Mouse (Mus musculus): ENCODE results near the gene Trak1. TPM values are rescaled to one million over a fixed set of nuclear protein-coding genes. Genes with fewer than 3 reads are reported as not detected.
A peak's percentile ranks its signal among the peaks of the same experiment; 100 is the strongest.

The Trak1 gene
- total RNA-seq, 4 experiments from 2014 or later = 294 to 334 (median 302) TPM

- DNase-seq (ENCODE audit: low spot score) = no peak
Measured at GRCm38 (mm10) chr9:121346635-121347034, 49.3 kb downstream of the Trak1 start.

GRCm38 (mm10) chr9:121347981-121348380 lies 50.7 kb downstream of the Trak1 start:
- peak; percentile 93 for DNase-seq (ENCODE audit: low spot score)

DNA sequence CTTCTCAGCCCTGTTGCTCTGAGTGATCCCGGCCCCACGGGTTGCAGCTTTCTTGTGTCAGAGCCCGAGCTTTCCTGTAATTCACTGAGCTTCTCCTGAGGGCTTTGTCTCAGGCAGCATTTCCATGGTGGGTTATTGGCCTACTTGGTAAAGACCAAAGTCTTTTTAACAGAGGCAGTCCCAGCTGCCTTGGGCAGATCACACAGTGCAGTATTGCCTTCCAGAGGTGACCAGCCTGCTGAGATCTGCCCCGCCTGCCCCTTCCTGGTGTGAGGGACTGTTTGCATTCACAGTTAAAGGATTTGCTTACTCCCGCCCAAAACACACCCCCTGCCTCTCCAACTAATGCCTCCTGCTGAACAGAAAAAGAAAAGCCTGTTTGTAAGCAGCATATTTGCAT lies 51.2 kb downstream of the Trak1 start:
- no peak for DNase-seq (ENCODE audit: low spot score)

GRCm38 (mm10) chr9:121349111-121349510 lies 51.8 kb downstream of the Trak1 start:
- no peak for DNase-seq (ENCODE audit: low spot score)

GRCm38 (mm10) chr9:121350601-121351000 lies 53.3 kb downstream of the Trak1 start:
- DNase-seq (ENCODE audit: low spot score) = no peak

GRCm38 (mm10) chr9:121351388-121352078 lies 54.2 kb downstream of the Trak1 start:
- DNase-seq (ENCODE audit: low spot score) = no peak

- peak; percentile 71 for DNase-seq (ENCODE audit: low spot score)
Measured at GRCm38 (mm10) chr9:121352131-121352606, 54.9 kb downstream of the Trak1 start.

GRCm38 (mm10) chr9:121352726-121353125 lies 55.4 kb downstream of the Trak1 start:
- DNase-seq (ENCODE audit: low spot score) = no peak

DNA sequence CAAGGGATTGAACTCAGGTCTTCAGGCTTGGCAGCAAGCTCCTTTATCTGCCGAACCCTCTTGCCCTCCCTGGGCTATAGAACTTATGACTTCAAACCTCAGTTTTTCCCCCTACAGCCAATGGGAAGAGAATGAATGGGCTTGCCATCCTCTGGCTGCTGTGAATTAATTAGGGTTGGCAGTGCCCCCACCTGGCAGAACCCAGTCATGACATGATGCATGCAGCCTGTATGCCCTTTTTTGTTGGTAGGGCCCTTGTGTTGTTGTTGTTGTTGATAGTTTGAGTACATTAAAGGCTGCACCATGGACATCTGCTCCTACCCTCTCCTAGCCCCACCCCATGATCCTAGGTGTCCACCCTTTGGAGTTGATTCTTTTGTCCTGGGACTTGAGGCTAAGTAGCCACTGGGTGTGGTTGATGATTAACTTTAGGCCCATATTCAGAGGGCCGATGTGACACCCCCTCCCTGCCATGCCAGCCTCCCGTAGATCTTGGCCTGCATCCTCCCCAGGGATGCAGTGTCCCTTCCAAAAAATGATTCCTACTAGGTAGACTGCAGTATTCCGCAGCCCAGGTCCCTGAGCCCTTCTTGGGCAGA lies 57.6 kb downstream of the Trak1 start:
- peak; percentile 69 for DNase-seq (ENCODE audit: low spot score)

GRCm38 (mm10) chr9:121355431-121356141 lies 58.3 kb downstream of the Trak1 start:
- peak; percentile 72 for DNase-seq (ENCODE audit: low spot score)

DNA sequence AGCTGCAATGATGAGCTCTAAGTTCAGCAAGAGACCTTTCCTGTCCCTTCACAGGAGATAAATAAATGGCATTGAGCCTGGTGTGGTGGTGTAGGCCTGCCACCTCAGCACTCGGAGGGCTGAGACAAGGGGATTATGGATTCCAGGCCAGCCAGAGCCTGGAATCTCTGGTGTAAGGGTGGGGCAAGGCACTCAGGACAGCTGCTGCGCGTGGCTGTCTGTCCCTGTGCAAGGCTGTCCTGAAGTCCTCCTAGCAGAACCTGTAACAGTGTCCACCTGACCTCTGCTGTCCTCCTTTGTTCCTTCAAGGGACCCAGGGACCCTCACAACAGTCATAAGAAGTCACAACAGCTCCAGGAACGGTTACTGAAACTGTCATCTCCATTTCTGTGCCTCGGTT lies 59.8 kb downstream of the Trak1 start:
- DNase-seq (ENCODE audit: low spot score) = no peak

- DNase-seq (ENCODE audit: low spot score) = no peak
Measured at GRCm38 (mm10) chr9:121357582-121358275, 60.4 kb downstream of the Trak1 start.

- no peak for DNase-seq (ENCODE audit: low spot score)
Measured at GRCm38 (mm10) chr9:121358418-121358817, 61.1 kb downstream of the Trak1 start.

GRCm38 (mm10) chr9:121359266-121359972 lies 62.1 kb downstream of the Trak1 start:
- DNase-seq (ENCODE audit: low spot score) = no peak

GRCm38 (mm10) chr9:121360327-121360954 lies 63.1 kb downstream of the Trak1 start:
- no peak for DNase-seq (ENCODE audit: low spot score)

DNA sequence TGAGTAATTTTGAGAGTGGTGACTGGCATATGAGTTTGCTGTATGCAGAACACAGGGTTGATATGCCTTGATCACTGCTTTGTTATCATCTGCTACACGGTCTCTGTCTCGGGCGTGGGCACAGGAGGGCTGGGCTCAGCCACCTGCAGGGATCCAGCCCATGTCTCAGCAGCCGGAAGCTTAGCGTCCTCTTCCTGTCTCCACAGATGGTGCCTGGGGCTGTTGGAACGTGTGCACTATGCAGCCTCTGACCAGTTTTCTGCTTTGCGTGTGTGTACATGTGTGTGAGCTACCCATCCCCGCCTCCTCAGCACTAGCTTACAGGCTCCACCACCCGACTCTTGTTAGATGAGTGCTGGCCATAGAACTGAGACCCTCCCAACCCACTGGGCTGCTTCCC lies 63.7 kb downstream of the Trak1 start:
- no peak for DNase-seq (ENCODE audit: low spot score)

GRCm38 (mm10) chr9:121363932-121364331 lies 66.6 kb downstream of the Trak1 start:
- DNase-seq (ENCODE audit: low spot score) = no peak

GRCm38 (mm10) chr9:121366135-121366863 lies 69.0 kb downstream of the Trak1 start:
- no peak for DNase-seq (ENCODE audit: low spot score)

GRCm38 (mm10) chr9:121366864-121367245 lies 69.6 kb downstream of the Trak1 start:
- DNase-seq (ENCODE audit: low spot score) = no peak

- DNase-seq (ENCODE audit: low spot score) = no peak
Measured at GRCm38 (mm10) chr9:121369573-121369972, 72.3 kb downstream of the Trak1 start.
